Mouse (Mus musculus) cortical plate, adult 2 months (tissue): ENCODE measurements around the gene Ccser1. TPM values are rescaled to one million over a fixed set of nuclear protein-coding genes. Genes with fewer than 3 reads are reported as not detected.

Experiments used
- H3K27ac ChIP-seq: fragments of 200-500 bp; 2 replicates; pipeline ENCODE4 v1.5.1; 2012; ENCODE audit warnings: low read length, control low read depth, inconsistent platforms; ENCODE audit not compliant: insufficient read depth
- H3K4me1 ChIP-seq: fragments of 200-500 bp; 2 replicates; pipeline ENCODE4 v1.6.1; 2011; ENCODE audit warnings: low read length; ENCODE audit not compliant: control insufficient read depth, insufficient read depth
- H3K4me3 ChIP-seq: fragments of 200-500 bp; 2 replicates; pipeline ENCODE4 v1.5.1; 2011; ENCODE audit warnings: mild to moderate bottlenecking, low read length, control low read depth; ENCODE audit not compliant: insufficient read depth
- CTCF ChIP-seq: fragments of 200-500 bp; IDR thresholded peaks from 2 replicates; pipeline ENCODE4 v1.5.1; 2011; ENCODE audit warnings: mild to moderate bottlenecking, control low read depth, low read length; ENCODE audit not compliant: insufficient read depth; ENCODE audit errors: extremely low read depth
- POLR2A ChIP-seq: fragments of 200-500 bp; IDR thresholded peaks from 2 replicates; pipeline ENCODE4 v1.6.1; 2011; ENCODE audit warnings: mild to moderate bottlenecking, low read length, control low read depth; ENCODE audit not compliant: insufficient read depth; ENCODE audit errors: extremely low read depth
- polyA plus RNA-seq: library from polyadenylated mRNA; depleted of rRNA; stranded (reverse); fragments of >200 nt; gene quantifications from 2 replicates; pipeline ENCODE4 v1.2.3, GENCODE M21; 2012

The Ccser1 gene
- polyA plus RNA-seq, 1 experiment = 11.7 TPM

DNA sequence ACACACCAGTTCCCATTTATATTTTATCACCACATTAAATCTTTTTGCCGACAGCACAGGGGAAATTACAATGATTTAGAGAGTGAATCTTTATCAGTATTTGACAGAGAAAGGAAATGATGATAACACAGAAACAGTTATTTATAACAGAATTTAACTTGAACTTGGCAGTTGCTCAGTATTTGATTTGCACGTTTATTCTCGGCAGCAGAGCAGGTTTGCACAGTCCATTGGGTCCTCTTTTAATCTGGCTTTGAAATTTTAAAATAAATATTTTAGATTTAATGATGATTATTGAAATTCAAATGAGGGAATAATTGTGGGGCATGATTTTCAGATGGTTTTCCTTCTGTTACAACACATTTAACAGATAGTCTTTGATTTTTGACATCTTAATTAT, 305.2 kb downstream of the Ccser1 start:
- no peak overlapping the region for H3K27ac ChIP-seq
- TF ChIP-seq CTCF (no peak), POLR2A (no peak)

DNA sequence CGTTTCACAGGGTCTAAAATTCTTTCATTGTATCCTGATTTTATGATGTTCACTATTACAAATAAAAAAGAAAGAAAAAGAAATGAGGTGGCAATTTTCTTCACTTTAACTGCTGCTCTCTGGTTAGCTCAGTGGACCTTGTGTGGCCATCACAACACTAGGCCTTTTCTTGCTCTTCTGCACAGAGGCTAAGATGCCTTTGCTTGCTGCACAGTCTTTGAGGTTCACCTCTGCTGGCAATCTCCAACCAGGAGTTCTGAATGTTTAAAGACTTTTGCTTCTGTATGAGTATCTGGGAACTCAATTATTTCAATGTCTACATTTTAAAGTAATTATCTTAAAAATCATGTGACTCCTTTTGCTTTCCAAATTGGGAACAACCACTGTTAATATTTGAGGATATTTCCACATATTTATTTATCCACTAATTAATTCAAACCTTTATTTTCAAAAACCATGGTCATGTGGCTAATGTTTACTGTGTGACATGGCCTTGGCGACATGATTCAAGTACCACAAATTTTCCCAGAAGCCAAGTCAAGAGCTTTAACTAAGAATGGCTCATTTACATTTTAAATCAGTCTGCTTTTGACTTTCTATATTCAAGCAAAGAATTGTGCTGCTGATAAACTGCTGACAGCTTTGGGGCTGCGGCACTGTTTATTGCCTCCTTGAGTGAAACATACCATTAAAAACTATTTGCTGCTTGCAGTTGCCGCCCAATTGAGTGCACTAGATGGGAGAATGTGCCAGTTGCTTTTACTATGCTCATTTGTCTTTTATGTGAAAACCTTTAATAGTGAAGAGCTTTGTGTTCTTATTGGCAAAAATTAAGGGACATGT, 312.1 kb downstream of the Ccser1 start:
- Histone ChIP-seq H3K4me1 (no peaks in the 10 kb centered on the region), H3K27ac (no peak overlapping the region), H3K4me3 (no peak overlapping the region)
- TF ChIP-seq POLR2A (no peak), CTCF (no peak)

More for the DNA sequence above, 305.2 kb downstream of the Ccser1 start:
- no peak overlapping the region for H3K4me3 ChIP-seq
- no peaks in the 10 kb centered on the region for H3K4me1 ChIP-seq

DNA sequence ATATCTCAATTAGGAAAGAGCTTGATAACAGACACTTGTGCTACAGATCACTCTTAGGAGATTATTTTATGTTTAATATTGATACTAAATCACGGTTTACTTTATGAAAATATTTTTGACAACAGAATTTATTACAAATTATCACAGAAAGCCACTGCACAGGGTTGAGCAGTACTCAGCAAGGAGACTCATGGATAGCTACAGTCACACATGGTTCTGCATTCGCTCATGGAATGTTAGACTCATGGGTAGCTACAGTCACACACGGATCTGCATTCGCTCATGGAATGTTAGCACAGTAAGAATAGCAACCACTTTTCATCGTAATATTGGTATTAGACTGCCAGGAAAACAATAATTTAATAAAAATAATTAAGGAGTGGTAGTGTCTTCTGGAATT, 313.3 kb downstream of the Ccser1 start:
- TF ChIP-seq CTCF = no peak
- no peak for TF ChIP-seq POLR2A
- H3K4me1 ChIP-seq = no peaks in the 10 kb centered on the region
- H3K4me3 ChIP-seq = no peak overlapping the region
- H3K27ac ChIP-seq = no peak overlapping the region

- H3K27ac ChIP-seq = no peak overlapping the region
- H3K4me3 ChIP-seq = no peak overlapping the region
- no peaks in the 10 kb centered on the region for H3K4me1 ChIP-seq
- no peak for TF ChIP-seq CTCF
- TF ChIP-seq POLR2A = no peak
Measured at GRCm38 (mm10) chr6:61515310-61515709, 335.2 kb downstream of the Ccser1 start.

GRCm38 (mm10) chr6:61521587-61521986, 341.5 kb downstream of the Ccser1 start:
- no peak for TF ChIP-seq CTCF
- TF ChIP-seq POLR2A = no peak
- Histone ChIP-seq H3K4me1 (no peaks in the 10 kb centered on the region), H3K27ac (no peak overlapping the region), H3K4me3 (no peak overlapping the region)

DNA sequence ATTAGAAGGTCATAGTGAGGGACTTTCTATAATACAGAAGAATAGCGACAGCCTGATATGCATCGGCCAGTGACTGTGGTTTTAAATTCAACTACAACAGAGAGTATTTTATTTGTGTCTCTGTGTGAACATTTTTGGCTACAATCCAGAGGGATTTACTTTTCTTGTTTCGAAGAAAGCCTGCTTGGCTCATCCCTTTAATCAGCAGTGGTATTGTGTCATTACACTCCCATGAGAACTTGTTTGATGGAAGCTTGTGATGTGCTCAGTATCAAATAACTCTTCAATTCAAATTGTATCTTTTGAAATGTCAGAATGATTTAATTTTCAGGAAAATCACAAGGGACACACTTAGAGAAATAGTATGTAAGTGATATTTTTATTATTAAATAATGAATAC, 342.0 kb downstream of the Ccser1 start:
- no peak overlapping the region for H3K4me3 ChIP-seq
- TF ChIP-seq CTCF = no peak
- no peak for TF ChIP-seq POLR2A
- no peaks in the 10 kb centered on the region for H3K4me1 ChIP-seq
- H3K27ac ChIP-seq = no peak overlapping the region

GRCm38 (mm10) chr6:61523748-61524493, 343.8 kb downstream of the Ccser1 start:
- Histone ChIP-seq H3K4me1 (no peaks in the 10 kb centered on the region), H3K27ac (no peak overlapping the region), H3K4me3 (no peak overlapping the region)
- TF ChIP-seq POLR2A (no peak), CTCF (no peak)

GRCm38 (mm10) chr6:61540732-61541131, 360.6 kb downstream of the Ccser1 start:
- TF ChIP-seq POLR2A = no peak
- TF ChIP-seq CTCF = no peak
- H3K27ac ChIP-seq = no peak overlapping the region
- no peak overlapping the region for H3K4me3 ChIP-seq

GRCm38 (mm10) chr6:61543459-61544044, 363.4 kb downstream of the Ccser1 start:
- H3K4me3 ChIP-seq = 0 out of 2 replicates have a peak overlapping the region, but pooled peaks have one; percentile 18
- H3K4me1 ChIP-seq = no peaks in the 10 kb centered on the region
- H3K27ac ChIP-seq = no peak overlapping the region
- TF ChIP-seq CTCF (no peak), POLR2A (no peak)

More at GRCm38 (mm10) chr6:61540732-61541131, 360.6 kb downstream of the Ccser1 start:
- no peaks in the 10 kb centered on the region for H3K4me1 ChIP-seq
